Mouse (Mus musculus) left cerebral cortex, adult 9 months (tissue): ENCODE measurements at regions not wholly inside any gene's neighbourhood (a gene's known extent, or its start where the extent isn't known, plus 50 kb on each side); places are given as distances from the start of the nearest gene placed in this dataset.
A peak's percentile ranks its signal among the peaks of the same experiment; 100 is the strongest.
"Not testable (repeated sequence)": the region's sequence is repeated elsewhere in the genome, so short reads cannot be mapped to it uniquely, and the experiment has no call there.

Source experiments
- DNase-seq, 2 experiments: peaks; one replicate each; pipeline ENCODE4 v3.0.0; 2022; ENCODE audit warnings: low spot score in 2 of 2

- DNase-seq = peak in 1 of 2 experiments; percentile 20
Observed at GRCm38 (mm10) chr4:153616058-153616457, 133.4 kb upstream of the Ajap1 start.

GRCm38 (mm10) chr4:153616938-153617337 lies 134.3 kb upstream of the Ajap1 start:
- no peak for DNase-seq

GRCm38 (mm10) chr4:153620871-153621270 lies 138.3 kb upstream of the Ajap1 start:
- no peak for DNase-seq

- DNase-seq = no peak
Observed at GRCm38 (mm10) chr4:153631161-153631560, 148.6 kb upstream of the Ajap1 start.

- no peak for DNase-seq
Observed at GRCm38 (mm10) chr4:153632056-153632455, 149.4 kb upstream of the Ajap1 start.

- no peak for DNase-seq
Observed at GRCm38 (mm10) chr4:153632551-153632950, 149.9 kb upstream of the Ajap1 start.

GRCm38 (mm10) chr4:153633260-153633659 lies 150.6 kb upstream of the Ajap1 start:
- DNase-seq = no peak

GRCm38 (mm10) chr4:153634221-153634881 lies 151.7 kb upstream of the Ajap1 start:
- no peak for DNase-seq

- DNase-seq = no peak
Observed at GRCm38 (mm10) chr4:153637989-153638388, 155.4 kb upstream of the Ajap1 start.

GRCm38 (mm10) chr4:153651849-153652248 lies 169.2 kb upstream of the Ajap1 start:
- DNase-seq = no peak

GRCm38 (mm10) chr4:153652841-153653240 lies 170.2 kb upstream of the Ajap1 start:
- peak; percentile 26 to 61 for DNase-seq

GRCm38 (mm10) chr4:153662731-153663130 lies 180.1 kb upstream of the Ajap1 start:
- no peak for DNase-seq

GRCm38 (mm10) chr4:153666626-153667236 lies 184.1 kb upstream of the Ajap1 start:
- DNase-seq = not testable (repeated sequence)

- DNase-seq = no peak
Observed at GRCm38 (mm10) chr4:153669070-153669469, 186.5 kb upstream of the Ajap1 start.

GRCm38 (mm10) chr4:153670216-153670615 lies 187.6 kb upstream of the Ajap1 start:
- no peak for DNase-seq

GRCm38 (mm10) chr4:153675431-153675830 lies 192.8 kb upstream of the Ajap1 start:
- no peak for DNase-seq

GRCm38 (mm10) chr4:153679151-153679550 lies 196.5 kb upstream of the Ajap1 start:
- no peak for DNase-seq

- no peak for DNase-seq
Observed at GRCm38 (mm10) chr4:153688441-153688840, 205.8 kb upstream of the Ajap1 start.

- DNase-seq = no peak
Observed at GRCm38 (mm10) chr4:153693881-153694280, 211.3 kb upstream of the Ajap1 start.

- DNase-seq = no peak
Observed at GRCm38 (mm10) chr4:153696426-153697040, 213.9 kb upstream of the Ajap1 start.

- no peak for DNase-seq
Observed at GRCm38 (mm10) chr4:153707218-153707617, 224.6 kb upstream of the Ajap1 start.

GRCm38 (mm10) chr4:153714995-153715645 lies 232.5 kb upstream of the Ajap1 start:
- DNase-seq = no peak

GRCm38 (mm10) chr4:153717273-153717672 lies 234.7 kb upstream of the Ajap1 start:
- DNase-seq = no peak
